Mouse (Mus musculus) forebrain, embryonic 12.5 days (tissue): Measurements from ENCODE around the gene Ehbp1. TPM values are rescaled to one million over a fixed set of nuclear protein-coding genes. Genes with fewer than 3 reads are reported as not detected.

Source experiments
- ATAC-seq: fragments of 200-750 bp; cut with Nextera tagmentation; 2 replicates; pipeline ENCODE4 v1.8.0; 2017; ENCODE audit warnings: moderate TSS enrichment; ENCODE audit not compliant: low FRiP score
- H3K27ac ChIP-seq: fragments of 300-500 bp; sonication (generic); 2 replicates; pipeline ENCODE4 v1.5.1; 2016; ENCODE audit warnings: mild to moderate bottlenecking
- H3K27me3 ChIP-seq: fragments of 300-500 bp; sonication (generic); 2 replicates; pipeline ENCODE4 v1.6.1; 2016; ENCODE audit warnings: mild to moderate bottlenecking
- H3K36me3 ChIP-seq: fragments of 300-500 bp; sonication (generic); replicated peaks from 2 replicates; pipeline ENCODE4 v1.6.1; 2016; ENCODE audit warnings: mild to moderate bottlenecking
- H3K4me1 ChIP-seq: fragments of 300-500 bp; sonication (generic); 2 replicates; pipeline ENCODE4 v1.6.1; 2016
- H3K4me2 ChIP-seq: fragments of 300-500 bp; sonication (generic); 2 replicates; pipeline ENCODE4 v1.6.1; 2016; ENCODE audit warnings: mild to moderate bottlenecking, moderate library complexity
- H3K4me3 ChIP-seq: fragments of 300-500 bp; sonication (generic); replicated peaks from 2 replicates; pipeline ENCODE4 v1.5.1; 2016; ENCODE audit warnings: mild to moderate bottlenecking
- H3K9ac ChIP-seq: fragments of 300-500 bp; sonication (generic); 2 replicates; pipeline ENCODE4 v1.6.1; 2016; ENCODE audit warnings: mild to moderate bottlenecking
- H3K9me3 ChIP-seq: fragments of 300-500 bp; sonication (generic); 2 replicates; pipeline ENCODE4 v1.6.1; 2016
- WGBS: fragments of 180-500 bp; shearing (Covaris S2); methylation state at CpG from one replicate; pipeline ENCODE4 v1.1.7; 2016; 5-methylcytosine and 5-hydroxymethylcytosine counted together
- polyA plus RNA-seq: library from polyadenylated mRNA; unstranded; fragments of >200 nt; fragmentation: Nextera tagmentation; extraction: Ambion mirVana; gene quantifications from 2 replicates; pipeline ENCODE4 v1.2.1, GENCODE M21; 2016

Ehbp1 gene
- polyA plus RNA-seq, 1 experiment from 2014 or later, result 18.0 TPM

DNA sequence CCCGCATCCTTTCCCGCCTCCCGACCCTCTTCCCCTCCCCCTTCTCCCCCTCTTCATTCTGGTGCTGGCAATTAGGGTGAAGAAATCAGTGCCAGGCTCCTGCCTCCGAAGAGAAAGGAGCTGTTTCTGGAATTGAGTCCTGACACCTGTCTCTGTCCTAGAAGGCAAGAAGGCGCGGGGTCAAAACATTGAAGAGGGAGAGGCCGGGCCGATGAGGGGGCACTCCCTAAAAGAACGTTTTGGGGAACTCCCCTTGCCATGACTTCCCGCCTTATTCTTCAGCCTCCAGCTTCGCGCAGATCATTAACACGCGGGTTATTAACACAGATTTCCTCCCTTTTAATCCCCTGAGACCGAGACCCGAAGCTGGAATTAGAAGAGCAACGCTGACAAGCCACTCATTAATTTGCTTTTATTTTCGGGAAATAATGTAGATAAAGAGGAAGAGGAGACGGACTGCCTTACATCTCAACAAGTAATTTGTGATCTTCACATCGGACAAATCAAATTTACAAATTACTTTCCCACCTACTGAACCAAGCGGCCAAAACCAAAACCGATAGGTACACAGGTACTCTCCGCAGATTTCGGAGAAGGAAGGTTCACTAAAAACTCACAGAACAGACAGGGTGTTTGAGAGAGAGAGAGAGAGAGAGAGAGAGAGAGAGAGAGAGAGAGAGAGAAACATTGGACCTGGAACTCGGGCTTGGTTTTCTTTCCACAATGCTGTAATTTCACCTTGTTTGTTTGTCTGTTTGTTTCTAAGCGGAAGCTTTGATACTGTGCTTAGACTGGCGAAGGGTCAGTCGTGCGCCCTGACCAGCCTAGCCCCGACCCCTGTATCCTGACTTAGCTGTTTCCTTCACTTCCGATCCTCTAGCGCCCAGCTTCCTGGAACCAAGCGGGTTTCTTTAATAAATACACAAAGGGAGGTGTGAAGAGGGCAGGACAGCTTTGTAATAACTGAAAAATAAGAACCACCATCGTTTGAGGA, 347.4 kb downstream of the Ehbp1 start:
- peak overlapping the region; percentile 78 for H3K4me2 ChIP-seq
- 4% methylated on average over 34 of the region's 34 CpGs for WGBS
- no peaks in the 10 kb centered on the region for H3K9me3 ChIP-seq
- H3K9ac ChIP-seq, result peak overlapping the region; percentile 97
- peaks cover 55% of the 10 kb centered on the region for H3K27me3 ChIP-seq
- peaks cover 12% of the 10 kb centered on the region; the same call in 1 of the 2 replicates for H3K36me3 ChIP-seq
- ATAC-seq, result peak; percentile 17; the same call in 1 of the 2 replicates
- H3K27ac ChIP-seq, result peak overlapping the region; percentile 86
- peak overlapping the region; percentile 79 for H3K4me3 ChIP-seq
- H3K4me1 ChIP-seq, result peaks cover 57% of the 10 kb centered on the region

DNA sequence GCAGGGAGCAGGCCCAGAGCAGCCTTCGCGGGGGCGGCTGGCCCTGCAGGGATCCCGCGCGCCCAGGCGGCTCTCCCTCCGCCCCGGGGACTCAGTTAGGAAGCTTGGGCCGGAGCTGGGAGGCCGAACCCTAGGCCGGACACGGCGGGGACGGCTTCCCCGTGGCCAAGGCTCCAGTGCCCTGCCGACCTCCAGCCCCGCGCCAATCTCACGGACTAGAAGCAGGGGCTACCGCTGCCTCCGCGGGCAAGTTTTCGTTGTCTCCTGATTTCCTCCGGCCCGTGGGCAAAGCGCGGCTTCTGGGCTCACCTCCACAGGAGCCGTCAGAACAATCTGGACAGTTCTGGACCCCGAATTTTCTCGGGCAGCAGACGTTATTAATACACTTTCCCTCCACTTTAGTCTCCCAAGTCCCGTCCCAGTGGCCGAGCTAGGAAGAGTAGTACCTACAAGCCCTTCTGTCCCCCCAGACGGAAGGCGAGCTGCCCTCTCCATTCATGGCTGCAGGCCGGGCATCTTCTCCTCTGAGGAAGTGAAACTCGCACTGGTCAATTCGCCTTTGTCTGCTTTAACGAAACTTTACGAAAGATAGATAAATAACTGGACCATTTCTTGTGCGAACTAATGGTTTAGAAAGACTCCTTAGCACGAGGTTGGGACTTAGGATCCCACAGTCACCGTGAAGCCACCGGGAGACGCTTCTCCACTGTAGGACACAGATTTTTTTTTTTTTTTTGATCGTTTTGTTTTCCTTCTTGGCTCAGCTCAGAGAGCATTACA, 348.3 kb downstream of the Ehbp1 start:
- ATAC-seq, result no peak; the same call in 1 of the 2 replicates
- Histone ChIP-seq H3K9me3 (no peaks in the 10 kb centered on the region), H3K4me3 (peak overlapping the region; percentile 79), H3K27ac (peak overlapping the region; percentile 86), H3K4me2 (peak overlapping the region; percentile 78), H3K9ac (peak overlapping the region; percentile 97), H3K27me3 (peaks cover 54% of the 10 kb centered on the region), H3K4me1 (peaks cover 50% of the 10 kb centered on the region), H3K36me3 (peaks cover 9% of the 10 kb centered on the region; the same call in 1 of the 2 replicates)
- WGBS, result 2% methylated on average over 38 of the region's 47 CpGs

DNA sequence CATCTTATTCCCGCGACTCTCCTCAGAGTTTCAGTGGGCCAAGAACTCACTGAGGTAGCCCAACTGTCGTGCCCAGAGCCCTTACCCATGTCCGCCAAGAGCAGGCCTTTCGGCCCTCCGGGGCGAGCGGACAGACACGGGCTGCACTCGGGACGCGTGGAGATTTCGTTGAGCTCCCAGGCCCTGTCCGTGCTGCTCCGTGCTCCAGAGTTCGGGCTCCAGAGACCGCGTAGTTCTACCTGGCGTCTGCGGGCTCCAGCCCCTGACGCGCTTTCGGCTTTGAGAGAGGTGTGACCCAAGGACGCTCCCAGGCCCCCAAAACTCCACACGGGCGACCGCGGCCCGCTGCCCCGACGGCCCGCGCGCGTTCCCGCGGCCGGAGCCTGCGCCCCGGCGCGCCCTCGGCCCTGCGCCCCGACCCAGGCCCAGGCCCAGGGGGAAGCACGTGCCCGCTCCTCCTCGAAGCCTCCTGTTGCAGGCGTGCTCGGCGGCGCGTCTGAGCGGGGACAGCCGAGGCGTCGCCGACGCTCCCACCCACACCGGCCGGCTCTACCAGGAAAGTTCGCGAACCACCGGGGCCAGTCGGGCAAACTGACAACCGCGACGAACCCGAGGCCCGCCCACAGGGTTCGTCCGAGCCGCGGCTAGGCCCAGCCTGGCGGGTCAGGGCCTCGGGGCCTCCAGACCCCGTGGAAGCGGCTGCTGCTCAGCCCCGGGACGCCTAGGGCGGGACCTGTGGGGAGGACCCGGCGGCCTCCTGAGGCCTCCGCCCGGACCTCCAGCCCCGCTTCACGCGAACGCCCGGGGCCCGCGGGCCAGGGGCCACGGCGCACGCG, 349.1 kb downstream of the Ehbp1 start:
- peak; percentile 49 for ATAC-seq
- H3K27ac ChIP-seq, result peak overlapping the region; percentile 86
- peaks cover 51% of the 10 kb centered on the region for H3K27me3 ChIP-seq
- H3K4me2 ChIP-seq, result peak overlapping the region; percentile 78
- H3K4me3 ChIP-seq, result peak overlapping the region; percentile 79
- H3K36me3 ChIP-seq, result peaks cover 9% of the 10 kb centered on the region; the same call in 1 of the 2 replicates
- H3K9me3 ChIP-seq, result no peaks in the 10 kb centered on the region
- 3% methylated on average over 95 of the region's 96 CpGs for WGBS
- H3K4me1 ChIP-seq, result peaks cover 50% of the 10 kb centered on the region
- H3K9ac ChIP-seq, result peak overlapping the region; percentile 97

- Histone ChIP-seq H3K4me2 (no peak overlapping the region), H3K27me3 (peaks cover 32% of the 10 kb centered on the region), H3K9ac (no peak overlapping the region), H3K36me3 (no peaks in the 10 kb centered on the region), H3K27ac (no peak overlapping the region), H3K4me3 (no peak overlapping the region), H3K9me3 (no peaks in the 10 kb centered on the region), H3K4me1 (peaks cover 12% of the 10 kb centered on the region)
- ATAC-seq, result no peak
- WGBS, result 74% methylated on average over 1 of the region's 1 CpGs
Measured at GRCm38 (mm10) chr11:21988398-21988946, 353.6 kb downstream of the Ehbp1 start.

DNA sequence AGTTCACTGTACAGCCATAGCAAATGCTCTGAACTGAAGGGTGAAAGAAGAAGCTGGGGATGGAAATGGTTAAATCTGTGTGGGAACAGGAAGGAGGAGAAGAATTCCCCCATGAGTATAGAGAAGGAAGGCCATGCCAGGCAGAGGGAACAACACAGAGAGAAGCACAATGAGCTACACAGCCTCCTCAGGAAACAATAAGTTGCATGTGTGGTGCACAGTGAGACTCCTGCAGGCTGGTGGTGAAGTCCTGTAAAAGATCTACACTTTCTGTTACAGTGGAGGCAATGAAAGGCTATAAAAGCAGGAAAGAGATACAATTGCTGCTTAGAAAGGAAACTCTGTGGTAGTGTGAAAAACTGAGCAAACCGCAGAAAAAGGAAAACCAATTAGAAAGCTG, 357.0 kb downstream of the Ehbp1 start:
- H3K4me2 ChIP-seq, result no peak overlapping the region
- H3K4me1 ChIP-seq, result peaks cover 4% of the 10 kb centered on the region; the same call in 1 of the 2 replicates
- no peaks in the 10 kb centered on the region for H3K9me3 ChIP-seq
- H3K4me3 ChIP-seq, result no peak overlapping the region
- H3K9ac ChIP-seq, result no peak overlapping the region
- WGBS, result 30% methylated on average over 1 of the region's 1 CpGs
- ATAC-seq, result no peak; the same call in 1 of the 2 replicates
- no peak overlapping the region for H3K27ac ChIP-seq
- no peaks in the 10 kb centered on the region for H3K36me3 ChIP-seq
- H3K27me3 ChIP-seq, result peaks cover 15% of the 10 kb centered on the region

DNA sequence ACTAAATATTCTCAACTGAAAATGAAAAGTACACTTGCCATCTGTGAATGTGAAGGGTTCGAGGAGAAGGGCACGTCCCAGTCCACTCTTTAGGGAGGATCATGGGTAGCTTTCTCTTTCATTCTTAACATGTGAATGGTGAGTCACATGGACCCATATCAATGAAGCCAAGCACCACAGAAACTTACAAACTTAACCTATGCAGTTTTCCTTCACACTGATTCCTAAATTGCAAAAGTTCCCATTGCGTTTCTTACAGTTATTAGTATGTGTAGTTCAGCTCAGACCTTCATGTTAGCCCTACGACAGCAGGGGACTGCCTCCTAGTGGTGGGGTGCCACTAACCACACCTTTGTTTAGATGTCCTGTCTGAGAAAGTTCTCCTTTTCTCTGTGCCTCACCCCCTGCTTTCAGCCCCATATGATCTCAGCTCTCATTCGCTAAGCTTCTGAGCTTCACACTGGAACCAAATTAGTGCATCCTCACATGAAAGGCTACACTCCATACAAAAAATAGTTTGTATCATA, 368.0 kb downstream of the Ehbp1 start:
- Histone ChIP-seq H3K4me3 (no peak overlapping the region), H3K27me3 (no peaks in the 10 kb centered on the region), H3K9me3 (no peaks in the 10 kb centered on the region), H3K4me2 (no peak overlapping the region), H3K36me3 (no peaks in the 10 kb centered on the region), H3K27ac (no peak overlapping the region), H3K4me1 (no peaks in the 10 kb centered on the region), H3K9ac (no peak overlapping the region)
- WGBS, result 77% methylated on average over 5 of the region's 5 CpGs
- no peak for ATAC-seq

DNA sequence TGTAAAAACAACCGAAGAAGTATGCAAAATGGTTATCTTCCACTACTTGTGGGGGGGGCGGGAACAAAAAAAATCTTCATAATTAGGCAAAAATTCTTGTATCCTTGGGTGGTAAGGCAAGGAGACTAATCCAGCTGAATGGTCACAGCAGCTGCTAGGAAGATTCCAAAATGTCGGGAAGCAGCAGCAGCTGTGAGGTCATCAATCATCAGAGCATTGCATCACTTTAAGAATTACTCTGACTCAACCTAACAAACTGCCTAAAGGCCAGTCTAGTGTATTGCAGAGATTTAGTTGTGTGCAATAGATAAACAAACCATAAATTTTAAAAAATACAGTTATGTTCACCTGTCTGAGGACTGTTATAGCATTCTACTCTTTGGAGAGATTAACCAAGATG, 368.5 kb downstream of the Ehbp1 start:
- no peak overlapping the region for H3K9ac ChIP-seq
- no peak overlapping the region for H3K4me3 ChIP-seq
- no peak overlapping the region for H3K4me2 ChIP-seq
- H3K4me1 ChIP-seq, result no peaks in the 10 kb centered on the region
- no peak overlapping the region for H3K27ac ChIP-seq
- H3K27me3 ChIP-seq, result no peaks in the 10 kb centered on the region
- no peaks in the 10 kb centered on the region for H3K9me3 ChIP-seq
- WGBS, result 85% methylated on average over 3 of the region's 3 CpGs
- H3K36me3 ChIP-seq, result no peaks in the 10 kb centered on the region
- no peak for ATAC-seq

DNA sequence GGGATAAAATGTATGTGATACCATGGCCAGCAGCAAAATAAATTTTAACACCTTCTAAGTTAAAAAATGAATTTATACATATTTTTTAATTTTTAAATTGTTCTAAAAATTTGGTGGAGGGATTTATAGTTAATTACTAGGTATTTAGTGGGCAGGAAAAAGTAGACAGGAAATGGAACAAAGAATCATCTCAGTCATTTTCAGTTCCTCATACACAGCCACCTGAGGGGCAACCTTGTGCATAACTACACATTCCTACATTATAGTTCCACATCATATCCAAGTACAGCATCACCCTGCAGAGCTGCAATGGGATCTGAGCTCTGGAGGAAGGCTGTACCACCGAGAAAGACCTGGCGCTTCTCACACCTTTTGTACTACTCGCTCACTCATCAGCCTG, 373.2 kb downstream of the Ehbp1 start:
- Histone ChIP-seq H3K9ac (no peak overlapping the region), H3K27me3 (no peaks in the 10 kb centered on the region), H3K27ac (no peak overlapping the region), H3K4me2 (no peak overlapping the region), H3K9me3 (no peaks in the 10 kb centered on the region), H3K4me1 (no peaks in the 10 kb centered on the region), H3K4me3 (no peak overlapping the region), H3K36me3 (no peaks in the 10 kb centered on the region)
- no peak for ATAC-seq
- 99% methylated on average over 3 of the region's 3 CpGs for WGBS

Other genes starting within 250 kb of the Ehbp1 start
- 13.6 and 14.1 TPM in 2 replicates for gene Tmem17, start 169.8 kb upstream of the Ehbp1 start, polyA plus RNA-seq